Mouse (Mus musculus): ENCODE results near the gene 2210017I01Rik. TPM values are rescaled to one million over a fixed set of nuclear protein-coding genes. Genes with fewer than 3 reads are reported as not detected.
A peak's percentile ranks its signal among the peaks of the same experiment; 100 is the strongest.

Gene 2210017I01Rik
- polyA plus RNA-seq, 1 experiment from 2014 or later, result not detected

DNA sequence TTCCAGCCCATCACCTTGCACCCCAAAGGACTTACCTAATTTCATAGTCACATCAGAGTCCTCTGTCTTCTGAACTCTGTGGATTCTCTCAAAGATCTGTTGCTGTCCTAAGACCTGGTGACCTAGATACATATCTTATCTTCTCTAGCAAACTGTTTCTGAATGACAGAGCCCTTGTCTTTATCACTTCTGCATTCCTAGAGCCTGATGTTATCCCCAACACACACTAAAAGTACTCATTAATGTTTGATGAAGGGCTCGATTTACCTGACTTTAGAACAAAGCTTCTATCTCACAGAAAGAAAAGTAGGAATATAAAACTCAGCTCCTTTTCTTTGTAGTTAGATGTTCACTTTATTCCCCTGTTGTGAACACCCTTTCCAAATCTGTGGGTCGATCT lies 14.3 kb upstream of the 2210017I01Rik start, which contains the start of gene Lce6a:
Lce6a (minus strand) TSS at position 101 of the 400 bp plus-strand sequence.
- ATAC-seq, result no peak
- H3K27me3 ChIP-seq (replicated peaks; ENCODE audit: insufficient read depth, low read length), result no peaks in the 10 kb centered on the region
- no peak within 1 kb of the TSS for H3K9ac ChIP-seq (replicated peaks; ENCODE audit: low read depth)
- no peak for DNase-seq (ENCODE audit: low spot score)
- 43% methylated on average over 2 of the region's 2 CpGs for WGBS
- no peaks in the 10 kb centered on the region for H3K9me3 ChIP-seq (ENCODE audit: low read length)
- no peaks in the 10 kb centered on the region for H3K36me3 ChIP-seq (ENCODE audit: insufficient read depth, low read length)
- H3K4me3 ChIP-seq (ENCODE audit: low read depth, low read length), result no peak within 1 kb of the TSS
- H3K27ac ChIP-seq (ENCODE audit: low read length), result no peak within 1 kb of the TSS
- no peaks in the 10 kb centered on the region for H3K4me1 ChIP-seq (ENCODE audit: insufficient read depth, low read depth, low read length)
- no peak for TF ChIP-seq CTCF (IDR thresholded peaks at IDR 0.05)
- no peak for TF ChIP-seq EP300 (IDR thresholded peaks at IDR 0.05)
- no peak within 1 kb of the TSS for H3K4me2 ChIP-seq (replicated peaks; ENCODE audit: low read depth, low read length)

DNA sequence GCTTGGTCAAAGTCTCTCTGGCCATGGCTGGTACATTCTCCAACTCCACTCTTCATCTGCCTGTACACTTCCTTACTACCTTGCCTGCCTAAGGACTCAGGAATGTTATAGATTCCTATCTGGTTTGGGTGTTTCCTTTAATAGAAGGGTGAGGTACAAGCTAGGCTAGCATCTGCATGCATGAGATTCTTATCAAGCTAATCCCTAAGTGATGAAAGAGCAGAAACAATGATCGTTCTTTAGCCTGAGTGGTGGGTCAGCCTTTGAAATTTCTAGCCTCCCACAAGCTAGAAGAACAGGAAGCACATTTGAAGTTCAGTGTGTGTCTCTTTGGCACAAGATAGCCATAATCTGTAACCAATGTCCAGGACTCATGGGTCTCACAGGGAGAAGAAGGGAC lies 2.5 kb upstream of the 2210017I01Rik start:
- WGBS, result 44% methylated on average over 1 of the region's 1 CpGs
- Histone ChIP-seq H3K27ac (ENCODE audit: low read length) (no peak overlapping the region), H3K36me3 (ENCODE audit: insufficient read depth, low read length) (no peaks in the 10 kb centered on the region), H3K9me3 (ENCODE audit: low read length) (no peaks in the 10 kb centered on the region), H3K4me1 (ENCODE audit: insufficient read depth, low read depth, low read length) (no peaks in the 10 kb centered on the region), H3K27me3 (replicated peaks; ENCODE audit: insufficient read depth, low read length) (no peaks in the 10 kb centered on the region), H3K4me3 (ENCODE audit: low read depth, low read length) (no peak overlapping the region), H3K4me2 (replicated peaks; ENCODE audit: low read depth, low read length) (no peak overlapping the region), H3K9ac (replicated peaks; ENCODE audit: low read depth) (no peak overlapping the region)
- no peak for TF ChIP-seq CTCF (IDR thresholded peaks at IDR 0.05)
- ATAC-seq, result no peak
- no peak for DNase-seq (ENCODE audit: low spot score)

DNA sequence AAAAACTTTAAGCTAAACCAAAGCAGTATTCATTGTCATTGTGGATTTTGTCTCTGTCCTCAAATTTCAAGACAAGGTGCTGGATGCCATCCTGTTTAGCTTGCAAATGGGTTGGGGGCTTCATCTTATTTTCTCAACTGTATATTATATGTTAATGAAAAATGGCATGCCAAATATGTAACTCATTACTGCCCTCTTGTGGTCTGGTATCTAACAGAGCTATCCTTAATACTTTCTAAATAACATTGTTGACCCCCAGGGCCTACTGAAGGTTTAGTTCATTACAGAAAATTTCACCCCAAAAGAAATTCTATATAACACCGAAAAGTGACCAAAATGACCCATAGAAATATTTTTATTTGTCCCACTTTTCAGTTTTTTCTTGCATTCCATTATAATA lies 5.1 kb downstream of the 2210017I01Rik start:
- Histone ChIP-seq H3K9ac (replicated peaks; ENCODE audit: low read depth) (no peak overlapping the region), H3K27ac (ENCODE audit: low read length) (no peak overlapping the region), H3K36me3 (ENCODE audit: insufficient read depth, low read length) (no peaks in the 10 kb centered on the region), H3K9me3 (ENCODE audit: low read length) (no peaks in the 10 kb centered on the region), H3K4me1 (ENCODE audit: insufficient read depth, low read depth, low read length) (no peaks in the 10 kb centered on the region), H3K4me2 (replicated peaks; ENCODE audit: low read depth, low read length) (no peak overlapping the region), H3K4me3 (ENCODE audit: low read depth, low read length) (no peak overlapping the region), H3K27me3 (replicated peaks; ENCODE audit: insufficient read depth, low read length) (no peaks in the 10 kb centered on the region)
- peak; percentile 43 for DNase-seq (ENCODE audit: low spot score)
- TF ChIP-seq CTCF (IDR thresholded peaks at IDR 0.05) (peak; percentile 40), EP300 (IDR thresholded peaks at IDR 0.05) (no peak)
- ATAC-seq, result no peak
- WGBS, result 34% methylated on average over 1 of the region's 1 CpGs

DNA sequence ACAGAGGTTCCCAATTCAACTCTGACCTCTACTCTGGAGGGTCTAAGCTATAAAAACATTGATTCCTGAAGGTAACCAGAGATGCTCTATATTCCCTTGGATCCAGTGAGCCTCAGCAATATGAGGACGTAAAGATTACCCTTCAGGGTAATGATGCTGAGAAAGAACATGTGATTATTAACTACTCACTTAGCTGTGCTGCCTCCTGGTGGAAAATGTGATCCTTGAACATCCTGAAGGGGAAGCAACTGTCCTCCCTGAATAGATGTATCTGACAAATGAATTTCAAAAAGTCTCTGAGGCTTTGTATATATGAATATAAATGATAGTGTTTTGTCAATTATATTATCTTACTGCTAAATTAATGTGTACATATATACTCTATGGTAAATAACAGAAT lies 6.8 kb downstream of the 2210017I01Rik start:
- DNase-seq (ENCODE audit: low spot score) (peak; percentile 6), ATAC-seq (no peak)
- Histone ChIP-seq H3K9ac (replicated peaks; ENCODE audit: low read depth) (no peak overlapping the region), H3K9me3 (ENCODE audit: low read length) (no peaks in the 10 kb centered on the region), H3K36me3 (ENCODE audit: insufficient read depth, low read length) (no peaks in the 10 kb centered on the region), H3K4me1 (ENCODE audit: insufficient read depth, low read depth, low read length) (no peaks in the 10 kb centered on the region), H3K4me3 (ENCODE audit: low read depth, low read length) (no peak overlapping the region), H3K27me3 (replicated peaks; ENCODE audit: insufficient read depth, low read length) (no peaks in the 10 kb centered on the region), H3K27ac (ENCODE audit: low read length) (no peak overlapping the region), H3K4me2 (replicated peaks; ENCODE audit: low read depth, low read length) (no peak overlapping the region)
- TF ChIP-seq CTCF (IDR thresholded peaks at IDR 0.05), result peak; percentile 42
- no peak for TF ChIP-seq EP300 (IDR thresholded peaks at IDR 0.05)
- WGBS, result 42% methylated on average over 1 of the region's 1 CpGs

DNA sequence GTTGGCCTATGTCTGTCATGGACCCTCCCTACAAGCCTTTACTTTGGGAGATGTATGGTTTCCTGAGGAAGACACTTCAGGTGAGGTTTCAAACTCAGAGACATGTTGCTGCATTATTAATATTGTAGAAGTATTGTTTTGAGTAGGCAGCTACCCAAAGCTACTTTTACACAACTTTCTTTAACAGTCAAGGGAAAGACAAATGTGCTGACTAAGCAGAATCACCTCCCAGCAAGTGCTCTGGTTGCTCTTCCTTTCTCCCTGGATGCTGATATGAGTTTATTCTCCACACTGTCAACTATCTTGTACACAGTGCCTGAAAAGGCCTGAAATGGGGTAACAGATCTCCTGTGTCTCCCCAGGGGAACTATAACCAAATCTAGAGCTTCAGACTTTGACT lies 7.3 kb downstream of the 2210017I01Rik start:
- no peaks in the 10 kb centered on the region for H3K9me3 ChIP-seq (ENCODE audit: low read length)
- ATAC-seq, result no peak

DNA sequence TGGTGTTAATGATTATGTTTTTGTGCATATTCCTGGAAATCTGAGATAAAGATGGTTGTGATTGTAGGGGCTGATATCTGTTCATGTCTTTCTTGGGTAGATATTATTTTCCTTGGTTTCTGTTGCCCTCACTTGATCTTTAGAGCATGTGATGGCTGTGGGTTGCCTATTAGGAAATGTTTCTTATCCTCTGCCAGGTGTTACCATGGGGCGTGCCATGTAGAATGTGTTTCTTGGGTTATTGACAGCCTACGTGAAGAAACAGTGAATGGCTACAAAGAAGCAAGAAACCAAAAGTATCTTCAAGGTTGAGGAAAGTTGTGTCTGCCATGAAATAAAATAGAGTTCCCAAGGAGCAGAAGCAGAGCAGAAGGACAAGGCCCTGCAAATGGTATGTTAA lies 8.9 kb downstream of the 2210017I01Rik start:
- DNase-seq (ENCODE audit: low spot score) (no peak), ATAC-seq (no peak)
- TF ChIP-seq CTCF (IDR thresholded peaks at IDR 0.05) (no peak), EP300 (IDR thresholded peaks at IDR 0.05) (no peak)
- Histone ChIP-seq H3K4me3 (ENCODE audit: low read depth, low read length) (no peak overlapping the region), H3K27me3 (replicated peaks; ENCODE audit: insufficient read depth, low read length) (no peaks in the 10 kb centered on the region), H3K9me3 (ENCODE audit: low read length) (no peaks in the 10 kb centered on the region), H3K4me1 (ENCODE audit: insufficient read depth, low read depth, low read length) (no peaks in the 10 kb centered on the region), H3K4me2 (replicated peaks; ENCODE audit: low read depth, low read length) (no peak overlapping the region), H3K36me3 (ENCODE audit: insufficient read depth, low read length) (no peaks in the 10 kb centered on the region), H3K9ac (replicated peaks; ENCODE audit: low read depth) (no peak overlapping the region), H3K27ac (ENCODE audit: low read length) (no peak overlapping the region)
- WGBS, result 89% methylated on average over 2 of the region's 2 CpGs

More for the DNA sequence above, 7.3 kb downstream of the 2210017I01Rik start:
- TF ChIP-seq EP300 (IDR thresholded peaks at IDR 0.05) (no peak), CTCF (IDR thresholded peaks at IDR 0.05) (no peak)
- Histone ChIP-seq H3K27ac (ENCODE audit: low read length) (no peak overlapping the region), H3K36me3 (ENCODE audit: insufficient read depth, low read length) (no peaks in the 10 kb centered on the region), H3K4me3 (ENCODE audit: low read depth, low read length) (no peak overlapping the region), H3K4me1 (ENCODE audit: insufficient read depth, low read depth, low read length) (no peaks in the 10 kb centered on the region), H3K27me3 (replicated peaks; ENCODE audit: insufficient read depth, low read length) (no peaks in the 10 kb centered on the region), H3K9ac (replicated peaks; ENCODE audit: low read depth) (no peak overlapping the region), H3K4me2 (replicated peaks; ENCODE audit: low read depth, low read length) (no peak overlapping the region)
- no peak for DNase-seq (ENCODE audit: low spot score)

DNA sequence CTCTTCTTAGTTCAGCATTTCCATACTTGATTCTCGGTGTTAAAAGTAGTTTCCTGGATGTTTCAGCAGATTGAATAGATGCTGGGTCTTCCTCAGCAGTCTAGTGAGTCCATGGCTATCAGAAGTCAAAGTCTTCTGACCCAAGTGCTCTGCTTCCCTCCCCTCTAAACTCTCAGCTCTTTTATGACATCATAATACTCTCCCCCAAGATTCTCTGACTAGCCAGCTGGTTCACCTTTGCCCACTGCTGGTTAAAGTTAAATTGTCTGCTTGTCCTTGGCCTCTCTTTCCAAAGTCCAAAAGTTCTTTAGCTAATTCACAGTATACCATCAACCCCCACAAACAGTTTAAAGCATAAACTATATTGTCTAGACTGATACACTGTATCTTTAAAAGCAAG lies 18.4 kb downstream of the 2210017I01Rik start, which contains the start of gene Smcp:
Smcp (minus strand) TSS at position 140 of the 400 bp plus-strand sequence.
- Histone ChIP-seq H3K9me3 (ENCODE audit: low read length) (no peaks in the 10 kb centered on the region), H3K27ac (ENCODE audit: low read length) (no peak within 1 kb of the TSS), H3K4me3 (ENCODE audit: low read depth, low read length) (no peak within 1 kb of the TSS), H3K4me2 (replicated peaks; ENCODE audit: low read depth, low read length) (no peak within 1 kb of the TSS), H3K4me1 (ENCODE audit: insufficient read depth, low read depth, low read length) (no peaks in the 10 kb centered on the region), H3K9ac (replicated peaks; ENCODE audit: low read depth) (no peak within 1 kb of the TSS), H3K27me3 (replicated peaks; ENCODE audit: insufficient read depth, low read length) (no peaks in the 10 kb centered on the region), H3K36me3 (ENCODE audit: insufficient read depth, low read length) (no peaks in the 10 kb centered on the region)
- no peak for TF ChIP-seq EP300 (IDR thresholded peaks at IDR 0.05)
- no peak for TF ChIP-seq CTCF (IDR thresholded peaks at IDR 0.05)
- 70% methylated on average over 1 of the region's 1 CpGs for WGBS
- no peak for ATAC-seq
- no peak for DNase-seq (ENCODE audit: low spot score)
